Mouse (Mus musculus): ENCODE results near the gene Arhgap18. TPM values are rescaled to one million over a fixed set of nuclear protein-coding genes. Genes with fewer than 3 reads are reported as not detected.

Arhgap18 gene
- polyA plus RNA-seq, 2 experiments = 3.5 to 6.8 TPM

- Histone ChIP-seq H3K36me3 (replicated peaks; ENCODE audit: control insufficient read depth, insufficient read depth, low read depth) (no peaks in the 10 kb centered on the region), H3K4me3 (ENCODE audit: insufficient read depth in 1 of 2, low read depth in 2 of 2, low read length in 2 of 2) (no peak overlapping the region), H3K27me3 (ENCODE audit: control insufficient read depth, insufficient read depth, low read length) (no peaks in the 10 kb centered on the region), H3K27ac (no peak overlapping the region), H3K4me1 (replicated peaks; ENCODE audit: control insufficient read depth in 2 of 2, insufficient read depth in 2 of 2, low read length in 1 of 2) (peaks cover 3 to 8% of the 10 kb centered on the region in 2 experiments; a peak in 3 of 4 replicates), H3K9ac (replicated peaks) (no peak overlapping the region), H3K4me2 (ENCODE audit: low read depth) (no peak overlapping the region), H3K9me3 (ENCODE audit: control insufficient read depth, low read length) (no peaks in the 10 kb centered on the region)
- no peak for TF ChIP-seq EP300 (IDR thresholded peaks at IDR 0.05; ENCODE audit: low read depth)
- no peak for TF ChIP-seq CTCF (IDR thresholded peaks at IDR 0.05; ENCODE audit: low read depth)
- DNase-seq (ENCODE audit: low read depth in 3 of 3, low spot score in 3 of 3) (no peak), ATAC-seq (ENCODE audit: insufficient read depth) (no peak)
- 61% methylated on average over 3 of the region's 3 CpGs for WGBS (ENCODE audit: insufficient replicate concordance)
Measured at GRCm38 (mm10) chr10:26833393-26833792, 80.2 kb downstream of the Arhgap18 start.

DNA sequence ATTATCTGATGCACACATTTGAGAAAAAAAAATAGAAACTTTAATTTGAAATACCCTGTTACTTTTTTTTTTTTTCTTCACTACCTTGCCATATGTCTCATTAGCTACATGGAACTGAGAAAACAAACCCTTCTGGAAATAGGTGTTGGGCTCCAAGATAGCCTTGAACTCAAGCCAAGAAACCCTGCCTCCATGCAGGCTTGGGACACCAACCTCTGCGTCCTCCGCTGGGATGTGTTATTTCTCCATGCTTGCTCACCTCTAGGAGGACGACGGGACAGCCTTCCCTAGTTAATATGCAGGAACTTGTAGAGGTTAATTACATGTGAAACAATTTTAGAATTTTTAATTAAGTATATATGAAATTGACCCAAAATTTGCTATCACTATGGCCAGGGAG, 96.1 kb downstream of the Arhgap18 start:
- ATAC-seq (ENCODE audit: insufficient read depth) = no peak
- no peak overlapping the region for H3K27ac ChIP-seq
- no peaks in the 10 kb centered on the region for H3K4me1 ChIP-seq (replicated peaks; ENCODE audit: control insufficient read depth in 2 of 2, insufficient read depth in 2 of 2, low read length in 1 of 2)
- H3K4me3 ChIP-seq (ENCODE audit: insufficient read depth in 1 of 2, low read depth in 2 of 2, low read length in 2 of 2) = no peak overlapping the region
- 86% methylated on average over 4 of the region's 4 CpGs for WGBS (ENCODE audit: insufficient replicate concordance)
- H3K9me3 ChIP-seq (ENCODE audit: control insufficient read depth, low read length) = no peaks in the 10 kb centered on the region
- no peak overlapping the region for H3K4me2 ChIP-seq (ENCODE audit: low read depth)
- TF ChIP-seq CTCF (IDR thresholded peaks at IDR 0.05; ENCODE audit: low read depth) (no peak), EP300 (IDR thresholded peaks at IDR 0.05; ENCODE audit: low read depth) (no peak)
- H3K27me3 ChIP-seq (ENCODE audit: control insufficient read depth, insufficient read depth, low read length) = no peaks in the 10 kb centered on the region
- no peak for DNase-seq (ENCODE audit: low read depth in 3 of 3, low spot score in 3 of 3)
- no peak overlapping the region for H3K9ac ChIP-seq (replicated peaks)
- no peaks in the 10 kb centered on the region for H3K36me3 ChIP-seq (replicated peaks; ENCODE audit: control insufficient read depth, insufficient read depth, low read depth)

DNA sequence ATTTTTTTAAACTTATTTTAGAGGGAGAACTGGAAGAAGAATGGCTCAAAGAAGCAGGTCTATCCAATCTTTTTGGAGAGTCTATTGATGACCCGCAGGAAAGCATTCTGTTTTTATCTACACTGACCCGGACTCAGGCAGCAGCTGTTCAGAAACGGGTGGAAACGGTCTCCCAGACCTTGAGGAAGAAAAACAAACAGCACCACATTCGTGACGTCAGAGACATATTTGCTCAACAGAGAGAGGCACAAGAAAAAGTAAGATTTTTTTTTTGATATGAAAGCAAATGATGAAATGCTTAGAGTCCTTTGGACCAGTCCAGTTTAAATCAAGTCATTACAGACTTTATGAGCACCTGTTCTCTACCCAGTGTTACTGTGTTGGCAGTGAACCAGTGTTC, 96.6 kb downstream of the Arhgap18 start:
- Histone ChIP-seq H3K36me3 (replicated peaks; ENCODE audit: control insufficient read depth, insufficient read depth, low read depth) (no peaks in the 10 kb centered on the region), H3K4me1 (replicated peaks; ENCODE audit: control insufficient read depth in 2 of 2, insufficient read depth in 2 of 2, low read length in 1 of 2) (no peaks in the 10 kb centered on the region), H3K4me2 (ENCODE audit: low read depth) (no peak overlapping the region), H3K9ac (replicated peaks) (no peak overlapping the region), H3K4me3 (ENCODE audit: insufficient read depth in 1 of 2, low read depth in 2 of 2, low read length in 2 of 2) (no peak overlapping the region), H3K9me3 (ENCODE audit: control insufficient read depth, low read length) (no peaks in the 10 kb centered on the region), H3K27me3 (ENCODE audit: control insufficient read depth, insufficient read depth, low read length) (no peaks in the 10 kb centered on the region), H3K27ac (no peak overlapping the region)
- no peak for ATAC-seq (ENCODE audit: insufficient read depth)
- WGBS (ENCODE audit: insufficient replicate concordance) = 60% methylated on average over 6 of the region's 6 CpGs
- no peak for TF ChIP-seq CTCF (IDR thresholded peaks at IDR 0.05; ENCODE audit: low read depth)
- TF ChIP-seq EP300 (IDR thresholded peaks at IDR 0.05; ENCODE audit: low read depth) = no peak
- DNase-seq (ENCODE audit: low read depth in 3 of 3, low spot score in 3 of 3) = no peak

- H3K4me1 ChIP-seq (replicated peaks; ENCODE audit: control insufficient read depth in 2 of 2, insufficient read depth in 2 of 2, low read length in 1 of 2) = no peaks in the 10 kb centered on the region
- ATAC-seq (ENCODE audit: insufficient read depth) (no peak), DNase-seq (ENCODE audit: low read depth in 3 of 3, low spot score in 3 of 3) (no peak)
- no peak overlapping the region for H3K27ac ChIP-seq
- no peak overlapping the region for H3K4me3 ChIP-seq (ENCODE audit: insufficient read depth in 1 of 2, low read depth in 2 of 2, low read length in 2 of 2)
- no peaks in the 10 kb centered on the region for H3K36me3 ChIP-seq (replicated peaks; ENCODE audit: control insufficient read depth, insufficient read depth, low read depth)
- H3K4me2 ChIP-seq (ENCODE audit: low read depth) = no peak overlapping the region
- no peaks in the 10 kb centered on the region for H3K27me3 ChIP-seq (ENCODE audit: control insufficient read depth, insufficient read depth, low read length)
- TF ChIP-seq EP300 (IDR thresholded peaks at IDR 0.05; ENCODE audit: low read depth) = no peak
- no peak for TF ChIP-seq CTCF (IDR thresholded peaks at IDR 0.05; ENCODE audit: low read depth)
- H3K9ac ChIP-seq (replicated peaks) = no peak overlapping the region
- no peaks in the 10 kb centered on the region for H3K9me3 ChIP-seq (ENCODE audit: control insufficient read depth, low read length)
- WGBS (ENCODE audit: insufficient replicate concordance) = 68% methylated on average over 5 of the region's 5 CpGs
Measured at GRCm38 (mm10) chr10:26854556-26855100, 101.4 kb downstream of the Arhgap18 start.

DNA sequence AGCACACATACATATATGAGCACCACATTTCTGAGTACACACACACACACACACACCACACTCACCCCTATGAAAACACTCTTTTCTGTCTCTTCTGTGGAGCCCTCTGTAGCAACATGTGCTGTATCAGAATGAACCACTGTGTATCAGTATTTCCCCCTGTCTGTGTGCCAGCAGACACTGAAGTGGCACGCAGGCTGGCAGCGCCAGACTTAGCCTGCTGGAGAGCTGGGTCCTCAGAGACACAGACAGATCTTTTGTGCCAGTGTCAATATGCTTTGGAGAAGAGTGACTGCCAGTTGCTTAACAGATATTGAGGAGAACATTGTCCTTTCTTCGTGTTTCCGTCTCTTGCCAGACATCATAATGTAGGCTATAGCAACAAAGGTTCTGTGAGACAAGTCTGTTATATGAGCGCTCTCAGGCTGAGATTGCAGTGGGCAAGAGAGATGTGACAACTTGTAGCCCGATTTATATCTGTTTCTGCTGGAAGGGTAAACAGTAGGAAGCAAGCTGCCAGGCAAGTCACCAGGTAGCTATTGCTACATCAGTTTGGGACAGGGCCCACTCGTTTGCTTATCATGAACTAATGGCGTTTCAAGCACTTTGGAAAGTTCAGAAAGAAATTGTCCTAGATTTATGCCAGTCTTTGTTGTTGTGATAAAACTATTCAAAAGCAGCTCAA, 102.8 kb downstream of the Arhgap18 start:
- DNase-seq (ENCODE audit: low read depth in 3 of 3, low spot score in 3 of 3) (no peak), ATAC-seq (ENCODE audit: insufficient read depth) (no peak)
- Histone ChIP-seq H3K9ac (replicated peaks) (no peak overlapping the region), H3K27ac (no peak overlapping the region), H3K4me3 (ENCODE audit: insufficient read depth in 1 of 2, low read depth in 2 of 2, low read length in 2 of 2) (no peak overlapping the region), H3K36me3 (replicated peaks; ENCODE audit: control insufficient read depth, insufficient read depth, low read depth) (no peaks in the 10 kb centered on the region), H3K27me3 (ENCODE audit: control insufficient read depth, insufficient read depth, low read length) (no peaks in the 10 kb centered on the region), H3K4me2 (ENCODE audit: low read depth) (no peak overlapping the region), H3K4me1 (replicated peaks; ENCODE audit: control insufficient read depth in 2 of 2, insufficient read depth in 2 of 2, low read length in 1 of 2) (no peaks in the 10 kb centered on the region), H3K9me3 (ENCODE audit: control insufficient read depth, low read length) (no peaks in the 10 kb centered on the region)
- WGBS (ENCODE audit: insufficient replicate concordance) = 67% methylated on average over 8 of the region's 8 CpGs
- TF ChIP-seq CTCF (IDR thresholded peaks at IDR 0.05; ENCODE audit: low read depth) = no peak
